Mouse (Mus musculus) stomach, postnatal 0 days (tissue): ENCODE results near the gene Gm3045. TPM values are rescaled to one million over a fixed set of nuclear protein-coding genes. Genes with fewer than 3 reads are reported as not detected.

ENCODE experiments used
- ATAC-seq: fragments of 200-750 bp; cut with Nextera tagmentation; 2 replicates; pipeline ENCODE4 v1.8.0; 2017; ENCODE audit not compliant: low FRiP score, low TSS enrichment
- DNase-seq: peaks from one replicate; pipeline ENCODE4 v3.0.0-alpha.2; 2016; ENCODE audit warnings: low spot score
- H3K27ac ChIP-seq: fragments of 300-500 bp; sonication (generic); replicated peaks from 2 replicates; pipeline ENCODE4 v1.5.1; 2014; ENCODE audit warnings: mild to moderate bottlenecking, control low read depth
- H3K27me3 ChIP-seq: fragments of 300-500 bp; sonication (generic); 2 replicates; pipeline ENCODE4 v1.6.1; 2014; ENCODE audit warnings: low read length; ENCODE audit not compliant: control insufficient read depth, insufficient read depth
- H3K36me3 ChIP-seq: fragments of 300-500 bp; sonication (generic); 2 replicates; pipeline ENCODE4 v1.6.1; 2014; ENCODE audit warnings: low read length, mixed read lengths; ENCODE audit not compliant: control insufficient read depth, insufficient read depth
- H3K4me1 ChIP-seq: fragments of 300-500 bp; sonication (generic); replicated peaks from 2 replicates; pipeline ENCODE4 v1.6.1; 2014; ENCODE audit warnings: antibody characterized with exemption; ENCODE audit not compliant: control insufficient read depth, insufficient read depth
- H3K4me2 ChIP-seq: fragments of 300-500 bp; sonication (generic); replicated peaks from 2 replicates; pipeline ENCODE4 v1.6.1; 2014; ENCODE audit warnings: low read depth, mild to moderate bottlenecking, control low read depth, moderate library complexity
- H3K4me3 ChIP-seq: fragments of 300-500 bp; sonication (generic); 2 replicates; pipeline ENCODE4 v1.5.1; 2014; ENCODE audit warnings: low read depth, low read length, control low read depth
- H3K9ac ChIP-seq: fragments of 300-500 bp; sonication (generic); 2 replicates; pipeline ENCODE4 v1.6.1; 2014; ENCODE audit warnings: mild to moderate bottlenecking, low read length, control low read depth, mixed read lengths
- H3K9me3 ChIP-seq: fragments of 300-500 bp; sonication (generic); 2 replicates; pipeline ENCODE4 v1.6.1; 2016; ENCODE audit warnings: low read length; ENCODE audit not compliant: control insufficient read depth
- CTCF ChIP-seq: IDR thresholded peaks from 2 replicates; pipeline ENCODE4 v1.5.1; 2016; ENCODE audit warnings: antibody characterized with exemption, low read depth, mild to moderate bottlenecking, moderate library complexity
- EP300 ChIP-seq: optimal IDR thresholded peaks from 2 replicates; pipeline ENCODE3; 2016; ENCODE audit warnings: antibody characterized with exemption
- WGBS: fragments of 180-500 bp; shearing (Covaris S2); extraction: QIAGEN DNeasy Blood & Tissue Kit; methylation state at CpG from one replicate; pipeline ENCODE4 v1.1.7; 2014; 5-methylcytosine and 5-hydroxymethylcytosine counted together
- polyA plus RNA-seq: library from polyadenylated mRNA; unstranded; fragments of >200 nt; fragmentation: Nextera tagmentation; extraction: Ambion mirVana; gene quantifications from 2 replicates; pipeline ENCODE4 v1.2.1, GENCODE M21; 2015

The Gm3045 gene
- polyA plus RNA-seq = not detected in 2 replicates

GRCm38 (mm10) chr13:56426365-56426764 is at the start of gene Gm3045:
Gene Gm3045, plus strand, starts transcription at chr13:56426594.
- no peaks in the 10 kb centered on the region for H3K4me1 ChIP-seq
- no peak within 1 kb of the TSS for H3K4me3 ChIP-seq
- DNase-seq = no peak
- no peaks in the 10 kb centered on the region for H3K36me3 ChIP-seq
- H3K9me3 ChIP-seq = no peaks in the 10 kb centered on the region
- no peak for TF ChIP-seq EP300
- TF ChIP-seq CTCF = no peak
- no peak within 1 kb of the TSS for H3K9ac ChIP-seq
- WGBS = 57% methylated on average over 4 of the region's 4 CpGs
- no peak within 1 kb of the TSS for H3K4me2 ChIP-seq
- H3K27me3 ChIP-seq = no peaks in the 10 kb centered on the region
- ATAC-seq = no peak
- H3K27ac ChIP-seq = no peak within 1 kb of the TSS

GRCm38 (mm10) chr13:56380855-56381685 is 45.3 kb upstream of the Gm3045 start:
- TF ChIP-seq EP300 (no peak), CTCF (no peak)
- WGBS = 66% methylated on average over 14 of the region's 14 CpGs
- Histone ChIP-seq H3K27ac (no peak overlapping the region), H3K4me3 (no peak overlapping the region), H3K4me2 (no peak overlapping the region), H3K27me3 (no peaks in the 10 kb centered on the region), H3K36me3 (no peaks in the 10 kb centered on the region), H3K9me3 (no peaks in the 10 kb centered on the region), H3K4me1 (no peaks in the 10 kb centered on the region), H3K9ac (no peak overlapping the region)
- ATAC-seq (no peak), DNase-seq (no peak)

- Histone ChIP-seq H3K27me3 (no peaks in the 10 kb centered on the region), H3K4me2 (no peak overlapping the region), H3K9ac (no peak overlapping the region), H3K4me3 (no peak overlapping the region), H3K9me3 (no peaks in the 10 kb centered on the region), H3K4me1 (no peaks in the 10 kb centered on the region), H3K36me3 (no peaks in the 10 kb centered on the region), H3K27ac (no peak overlapping the region)
- no peak for TF ChIP-seq CTCF
- TF ChIP-seq EP300 = no peak
- ATAC-seq = no peak
- 62% methylated on average over 3 of the region's 3 CpGs for WGBS
- DNase-seq = no peak
Measured at GRCm38 (mm10) chr13:56383406-56383805, 43.0 kb upstream of the Gm3045 start.

GRCm38 (mm10) chr13:56386411-56386810 is 40.0 kb upstream of the Gm3045 start:
- Histone ChIP-seq H3K27ac (no peak overlapping the region), H3K4me2 (no peak overlapping the region), H3K27me3 (no peaks in the 10 kb centered on the region), H3K36me3 (no peaks in the 10 kb centered on the region), H3K9ac (no peak overlapping the region), H3K9me3 (no peaks in the 10 kb centered on the region), H3K4me3 (no peak overlapping the region), H3K4me1 (no peaks in the 10 kb centered on the region)
- no peak for DNase-seq
- WGBS = 54% methylated on average over 9 of the region's 9 CpGs
- no peak for TF ChIP-seq CTCF
- no peak for TF ChIP-seq EP300
- no peak for ATAC-seq

- Histone ChIP-seq H3K4me3 (no peak overlapping the region), H3K36me3 (no peaks in the 10 kb centered on the region), H3K9me3 (no peaks in the 10 kb centered on the region), H3K27ac (no peak overlapping the region), H3K27me3 (no peaks in the 10 kb centered on the region), H3K4me2 (no peak overlapping the region), H3K4me1 (no peaks in the 10 kb centered on the region), H3K9ac (no peak overlapping the region)
- TF ChIP-seq EP300 = no peak
- TF ChIP-seq CTCF = no peak
- ATAC-seq (no peak), DNase-seq (no peak)
- 40% methylated on average over 5 of the region's 5 CpGs for WGBS
Measured at GRCm38 (mm10) chr13:56387374-56387773, 39.0 kb upstream of the Gm3045 start.

- WGBS = 68% methylated on average over 1 of the region's 1 CpGs
- no peak overlapping the region for H3K27ac ChIP-seq
- DNase-seq (no peak), ATAC-seq (no peak)
- H3K4me2 ChIP-seq = no peak overlapping the region
- no peak overlapping the region for H3K9ac ChIP-seq
- H3K27me3 ChIP-seq = no peaks in the 10 kb centered on the region
- no peak overlapping the region for H3K4me3 ChIP-seq
- TF ChIP-seq EP300 (no peak), CTCF (no peak)
- no peaks in the 10 kb centered on the region for H3K9me3 ChIP-seq
- no peaks in the 10 kb centered on the region for H3K4me1 ChIP-seq
- no peaks in the 10 kb centered on the region for H3K36me3 ChIP-seq
Measured at GRCm38 (mm10) chr13:56388042-56388441, 38.4 kb upstream of the Gm3045 start.
